Comparison of ENCODE assay signal across 9 mouse cellular contexts in genomic region chr4:149081528-149081927, GRCm38 (mm10). TPM values are rescaled to one million over a fixed set of nuclear protein-coding genes. Genes with fewer than 3 reads are reported as not detected.
DNase-seq lines count a peak whose midpoint lies in the region; TF ChIP-seq lines count a peak whose summit lies in the region.
"Had no signal": no experiment of that assay in that cellular context is flagged by ENCODE, and none has a peak within 500 bp of the region (broad histone marks: within the 10 kb centered on the region; RNA-seq: fewer than 3 reads in every experiment).

No protein-coding gene starts in this region.

- no peaks in the 10 kb centered on the region for H3K27me3 ChIP-seq in kidney, adult 2 months (replicated peaks; ENCODE audit: control insufficient read depth, insufficient read depth, low read length)

- no peak overlapping the region for H3K4me3 ChIP-seq in kidney, adult 2 months (ENCODE audit: insufficient read depth, low read depth, low read length)

- no peak for TF ChIP-seq CTCF in kidney, adult 2 months (conservative IDR thresholded peaks at IDR 0.05; ENCODE audit: insufficient read depth, insufficient read length, low read depth, low read length)

- TF ChIP-seq POLR2A in kidney, adult 2 months (IDR thresholded peaks at IDR 0.05; ENCODE audit: low read depth, low read length) = no peak

- H3K4me1 ChIP-seq in kidney, adult 2 months (ENCODE audit: control insufficient read depth, insufficient read depth, low read length) = peaks cover 30% of the 10 kb centered on the region; the same call in 1 of the 2 replicates

- DNase-seq in Muller cell, postnatal 12 days (ENCODE audit: inconsistent ontology term) = peak; percentile 54
- peak; percentile 92 for DNase-seq in adrenal gland, postnatal 10 days
- peak; percentile 56 for DNase-seq in gastrocnemius, postnatal 25 days
- DNase-seq in kidney, adult 2 months = peak; percentile 96
- peak; percentile 73 for DNase-seq in lung, postnatal 25 days (ENCODE audit: low spot score)
- no peak for DNase-seq in layer of hippocampus, postnatal 25 days (ENCODE audit: extremely low spot score in 1 of 2, low spot score in 1 of 2)
- DNase-seq in neural tube, embryonic 10.5 days (ENCODE audit: extremely low spot score, low spot score) = no peak
- no peak for DNase-seq in spleen, adult 18-20 months

- no peaks in the 10 kb centered on the region for H3K36me3 ChIP-seq in kidney, adult 2 months (ENCODE audit: control insufficient read depth, insufficient read depth, low read length)

- peak overlapping the region; percentile 42 for H3K27ac ChIP-seq in kidney, adult 2 months (ENCODE audit: insufficient read depth, low read depth, low read length)

- WGBS in kidney, adult 2 months = 25% methylated on average over 17 of the region's 17 CpGs

RNA-seq across cellular contexts. Expression of gene Pex14, which starts 18.1 kb away (rescaled TPM):
- total RNA-seq in adrenal gland, postnatal 10 days (2021) = 10 to 100 TPM; 67.9 to 74.0 TPM
- 10 to 100 TPM; 17.5 to 18.8 TPM for total RNA-seq in gastrocnemius, postnatal 25 days (2021)
- 49.3 and 55.0 TPM in 2 replicates for polyA plus RNA-seq in kidney, adult 2 months (2012; rRNA removed)
- 10 to 100 TPM; 44.8 to 45.0 TPM for total RNA-seq in layer of hippocampus, postnatal 25 days (2021)

RNA-seq across cellular contexts. Expression of gene Dffa, which starts 22.4 kb away (rescaled TPM):
- total RNA-seq in adrenal gland, postnatal 10 days (2021) = 10 to 100 TPM; 21.0 to 23.9 TPM
- total RNA-seq in gastrocnemius, postnatal 25 days (2021) = 10 to 100 TPM; 61.7 to 85.6 TPM
- polyA plus RNA-seq in kidney, adult 2 months (2012; rRNA removed) = 20.1 and 20.8 TPM in 2 replicates
- 10 to 100 TPM; 41.2 to 48.9 TPM for total RNA-seq in layer of hippocampus, postnatal 25 days (2021)

RNA-seq across cellular contexts. Expression of gene Cort, which starts 45.0 kb away (rescaled TPM):
- total RNA-seq in adrenal gland, postnatal 10 days (2021) = 1 to 10 TPM; 1.5 TPM
- under 1 TPM; 0.59 to 0.70 TPM for total RNA-seq in gastrocnemius, postnatal 25 days (2021)
- polyA plus RNA-seq in kidney, adult 2 months (2012; rRNA removed) = not detected in 2 replicates
- 10 to 100 TPM in 1 of 2 experiments, 1 to 10 TPM in 1; 8.1 to 10.7 TPM for total RNA-seq in layer of hippocampus, postnatal 25 days (2021)
- polyA plus RNA-seq: limb, embryonic 11.5 days had no signal

RNA-seq across cellular contexts. Expression of gene Cenps, which starts 55.9 kb away (rescaled TPM):
- 10 to 100 TPM in 1 of 2 experiments, 1 to 10 TPM in 1; 7.8 to 11.0 TPM for total RNA-seq in adrenal gland, postnatal 10 days (2021)
- total RNA-seq in gastrocnemius, postnatal 25 days (2021) = 1 to 10 TPM; 5.8 to 6.5 TPM
- polyA plus RNA-seq in kidney, adult 2 months (2012; rRNA removed) = 0.75 and 1.1 TPM in 2 replicates
- 10 to 100 TPM; 17.0 to 20.5 TPM for total RNA-seq in layer of hippocampus, postnatal 25 days (2021)

Comparison
In these comparisons a context has a peak if more than half of its experiments do, and no peak if none do; other contexts are left out.
1. DNase-seq: peak in Muller cell, postnatal 12 days (single experiment), adrenal gland, postnatal 10 days (single experiment), gastrocnemius, postnatal 25 days (single experiment), kidney, adult 2 months (single experiment) and lung, postnatal 25 days (single experiment); none in layer of hippocampus, postnatal 25 days (0 of 2), neural tube, embryonic 10.5 days (single experiment) and spleen, adult 18-20 months (0 of 2).